Mouse (Mus musculus) c-Kit-positive CD71-negative TER-119-negative erythroid progenitor cells, embryonic 14.5 days (primary cell): Measurements from ENCODE around the gene Tnik.
A peak's percentile ranks its signal among the peaks of the same experiment; 100 is the strongest.

Experiments used
- DNase-seq: peaks from one replicate; pipeline ENCODE4 v3.0.0-alpha.2; 2013; ENCODE audit warnings: low read depth

The Tnik gene

GRCm38 (mm10) chr3:28405391-28405790, 142.4 kb downstream of the Tnik start:
- no peak for DNase-seq

DNA sequence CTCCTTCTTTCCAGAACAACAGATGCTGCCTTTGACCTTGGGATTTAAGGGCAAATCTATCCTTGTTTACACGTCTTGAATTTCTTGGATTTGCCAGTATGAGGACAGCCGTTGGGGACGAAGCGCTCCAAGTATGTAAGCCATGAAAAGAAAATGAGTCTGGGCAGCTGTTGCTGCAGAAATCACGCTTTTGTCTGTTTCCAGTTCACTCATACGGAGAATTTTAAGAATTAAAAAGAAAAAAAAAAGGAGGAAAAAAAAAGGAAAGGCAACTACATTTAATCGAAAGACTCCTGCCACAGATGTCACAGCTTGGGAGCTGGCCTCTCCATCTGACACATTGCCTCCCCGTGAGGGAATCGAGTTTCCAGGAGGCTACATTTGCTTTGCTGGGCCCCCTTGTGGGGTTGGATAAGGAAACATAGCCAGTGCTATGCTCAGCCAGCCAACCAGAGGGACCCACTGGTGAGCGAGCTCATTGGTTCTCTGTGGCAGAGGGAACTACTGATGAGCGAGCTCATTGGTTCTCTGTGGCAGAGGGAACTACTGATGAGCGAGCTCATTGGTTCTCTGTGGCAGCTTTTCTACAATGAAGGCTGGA, 145.9 kb downstream of the Tnik start:
- no peak for DNase-seq

DNA sequence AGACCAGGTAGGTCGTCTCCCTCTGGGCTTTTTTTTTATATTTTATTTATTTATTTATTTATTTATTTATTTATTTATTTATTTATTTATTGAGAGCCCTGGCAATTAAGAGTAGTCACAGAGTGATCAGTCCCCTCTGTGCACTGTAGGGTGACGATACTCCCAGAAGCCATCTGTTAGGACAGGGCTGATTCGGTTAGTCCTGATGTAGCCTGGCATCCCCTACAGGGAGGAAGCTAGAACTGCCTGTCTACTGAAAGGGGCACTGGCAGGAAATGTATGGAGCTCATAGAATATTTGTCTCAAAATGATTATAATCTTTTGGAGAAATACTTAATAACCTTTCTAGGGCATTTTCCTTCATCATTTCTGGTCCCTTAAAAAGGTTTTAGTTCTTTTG, 147.3 kb downstream of the Tnik start:
- no peak for DNase-seq

- DNase-seq, result no peak
Measured at GRCm38 (mm10) chr3:28415986-28416385, 153.0 kb downstream of the Tnik start.

DNA sequence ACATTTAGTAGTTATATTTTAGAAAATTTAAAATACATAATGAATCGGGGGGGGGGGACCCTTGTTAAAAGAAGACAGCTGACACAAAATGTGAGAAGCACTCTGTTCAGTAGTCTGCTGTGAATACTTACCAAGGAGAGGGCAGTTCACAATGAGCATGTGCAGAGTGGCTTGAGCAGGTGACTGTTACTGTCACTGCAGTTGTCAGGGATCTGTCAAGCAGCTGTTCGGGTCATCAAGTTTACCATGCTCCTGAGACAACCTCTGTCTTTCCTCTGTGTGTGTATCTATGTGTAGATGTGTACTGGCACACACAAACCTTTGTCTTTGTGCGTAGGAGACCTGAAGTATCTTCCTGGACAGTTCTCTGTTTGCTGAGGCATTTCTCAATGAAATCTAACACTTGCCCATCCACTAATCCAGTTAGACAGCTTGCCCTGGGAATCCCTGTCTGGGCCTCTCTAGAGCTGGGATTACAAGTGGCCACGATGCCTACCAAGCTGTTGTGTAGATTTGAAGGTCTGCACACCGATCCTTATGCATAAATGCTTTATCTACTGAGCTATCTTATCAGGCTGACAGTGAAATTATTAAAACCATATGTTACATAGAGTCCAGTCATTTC, 154.2 kb downstream of the Tnik start:
- no peak for DNase-seq

DNA sequence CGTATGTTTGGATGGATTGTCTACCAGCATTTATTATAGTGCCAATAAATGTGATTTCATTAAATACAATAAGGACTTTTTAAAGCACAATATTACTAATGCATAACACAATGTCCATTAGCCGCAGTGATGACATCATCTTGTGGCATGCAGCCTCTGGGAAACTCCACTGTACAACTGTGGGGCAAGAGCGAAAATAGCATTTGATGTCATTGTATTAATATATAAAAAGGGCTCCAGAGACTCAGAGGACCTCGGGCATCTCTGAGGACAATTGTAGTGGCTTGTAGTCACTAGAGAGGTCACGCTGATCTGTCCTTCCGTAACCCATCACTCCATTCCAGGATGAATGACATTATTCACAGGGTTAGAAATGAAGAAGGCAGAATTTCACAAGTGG, 157.2 kb downstream of the Tnik start:
- DNase-seq, result no peak

GRCm38 (mm10) chr3:28420698-28421097, 157.7 kb downstream of the Tnik start:
- no peak for DNase-seq

DNA sequence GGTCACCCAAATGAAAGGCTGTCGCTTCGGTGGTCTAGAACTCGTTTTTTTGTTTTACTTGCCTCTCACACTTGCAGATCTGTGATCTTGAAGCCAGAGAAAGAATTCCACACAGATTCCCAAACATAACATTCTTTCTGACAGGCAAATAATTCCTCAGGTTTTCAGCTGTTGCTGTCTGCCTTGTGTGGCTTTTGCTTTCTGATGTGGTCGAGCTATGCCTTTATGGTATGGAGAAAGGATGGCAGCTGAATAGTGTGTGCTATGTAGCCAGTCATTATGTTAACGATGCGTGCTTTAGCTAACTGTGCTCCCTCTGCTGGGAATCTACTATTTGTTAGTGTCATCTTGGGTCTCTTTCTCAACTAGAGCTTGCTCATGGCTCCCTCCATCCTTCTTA, 158.8 kb downstream of the Tnik start:
- DNase-seq, result no peak

DNA sequence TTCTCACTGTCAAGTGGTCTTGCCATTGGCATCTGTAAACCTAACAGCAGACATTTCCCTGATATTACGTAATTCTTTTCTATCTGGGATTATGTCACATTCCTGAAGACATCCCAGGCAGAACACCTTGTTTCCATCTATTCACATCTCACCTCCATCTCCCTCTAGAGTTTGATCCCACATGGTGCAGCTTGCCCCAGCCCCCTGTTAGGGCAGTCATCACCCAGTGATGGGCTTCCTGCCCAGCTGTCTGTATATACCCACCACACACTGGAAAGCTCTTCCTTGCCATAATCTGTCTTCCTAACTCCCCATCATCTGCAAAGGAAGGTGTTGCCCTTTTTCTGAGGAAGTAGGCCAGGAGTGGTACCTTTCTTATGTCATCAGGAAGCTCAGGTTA, 159.2 kb downstream of the Tnik start:
- DNase-seq, result no peak

GRCm38 (mm10) chr3:28425911-28426310, 162.9 kb downstream of the Tnik start:
- no peak for DNase-seq

- no peak for DNase-seq
Measured at GRCm38 (mm10) chr3:28431459-28431858, 168.4 kb downstream of the Tnik start.

DNA sequence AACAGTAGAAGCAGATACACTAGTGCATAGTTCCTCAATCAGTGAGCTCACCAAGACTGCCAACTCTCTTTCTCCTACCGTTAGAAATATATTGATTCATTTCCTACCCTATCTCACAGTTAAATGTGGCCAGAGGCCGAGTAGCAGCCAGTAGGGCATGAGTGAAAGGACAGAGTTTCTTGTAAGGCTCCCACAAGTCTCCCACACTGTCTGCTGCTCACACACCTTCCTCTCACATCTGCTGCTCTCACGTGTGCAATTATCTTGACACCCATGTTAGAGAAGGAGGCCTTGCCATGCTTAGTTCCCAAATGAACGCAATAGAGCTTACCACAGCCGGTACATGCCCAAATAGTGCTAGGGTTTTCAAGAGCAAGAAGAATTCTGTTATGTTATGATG, 169.3 kb downstream of the Tnik start:
- no peak for DNase-seq

- DNase-seq, result no peak
Measured at GRCm38 (mm10) chr3:28435478-28435877, 172.5 kb downstream of the Tnik start.

- no peak for DNase-seq
Measured at GRCm38 (mm10) chr3:28437429-28437828, 174.4 kb downstream of the Tnik start.

DNA sequence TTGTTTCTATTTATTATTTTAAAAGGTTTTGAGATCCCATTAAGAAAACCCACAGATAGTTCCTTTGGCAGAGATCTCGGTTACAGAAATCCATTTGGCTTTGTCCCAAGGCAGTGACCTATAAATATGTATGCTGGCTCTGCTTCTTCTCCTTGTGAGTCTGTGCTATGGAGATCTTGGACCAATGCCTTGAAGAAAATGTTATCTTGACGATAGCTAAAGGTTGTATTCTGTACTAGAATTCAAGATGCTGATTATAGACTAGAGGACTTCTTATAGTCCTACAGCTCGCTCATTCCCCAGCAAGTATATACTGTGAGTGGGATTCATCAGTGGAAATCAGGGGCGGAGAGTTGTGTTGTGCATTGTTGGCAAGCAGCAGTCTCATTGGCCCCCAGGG, 178.5 kb downstream of the Tnik start:
- no peak for DNase-seq

DNA sequence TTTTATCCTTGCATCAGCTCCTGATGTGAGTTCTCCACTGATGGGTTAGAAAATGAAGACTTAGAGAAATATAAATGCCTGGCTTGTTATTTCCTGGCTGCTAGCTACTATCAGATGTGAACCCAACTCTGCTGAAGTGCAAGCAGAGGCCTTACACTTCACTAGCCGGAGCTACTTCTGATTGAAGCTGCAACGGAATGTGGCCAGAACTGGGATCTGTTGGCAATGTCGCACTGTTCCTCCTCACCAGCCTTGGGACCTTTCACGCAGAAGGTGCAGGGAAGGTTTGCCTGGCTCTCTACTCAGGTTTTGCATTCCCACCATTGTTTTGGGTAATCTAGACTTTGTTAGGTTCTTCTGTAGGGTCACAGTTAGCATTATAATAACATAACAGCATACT, 179.1 kb downstream of the Tnik start:
- DNase-seq, result no peak

GRCm38 (mm10) chr3:28447950-28448349, 184.9 kb downstream of the Tnik start:
- no peak for DNase-seq

GRCm38 (mm10) chr3:28453458-28453857, 190.4 kb downstream of the Tnik start:
- DNase-seq, result no peak

- no peak for DNase-seq
Measured at GRCm38 (mm10) chr3:28456842-28457241, 193.8 kb downstream of the Tnik start.

DNA sequence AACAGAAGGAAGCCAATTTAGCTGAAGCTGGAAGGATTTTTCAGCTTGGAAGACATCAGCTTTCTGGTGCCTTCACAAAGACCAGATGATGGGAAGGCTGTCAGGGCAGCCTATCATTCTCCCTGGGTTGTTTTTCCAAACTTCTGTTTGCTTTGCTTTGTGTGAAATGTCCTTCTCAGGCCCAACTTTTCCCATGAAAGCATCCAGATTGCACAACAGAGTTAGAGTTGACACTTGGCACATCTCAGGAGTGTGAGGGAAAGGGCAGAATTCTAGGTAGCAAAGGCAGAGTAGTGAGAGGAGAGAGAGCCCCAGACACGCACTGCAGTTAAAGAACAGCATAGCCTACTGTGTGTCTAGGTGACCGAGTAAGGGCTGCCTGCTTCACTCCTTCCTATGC, 194.5 kb downstream of the Tnik start:
- DNase-seq, result no peak

- DNase-seq, result no peak
Measured at GRCm38 (mm10) chr3:28466688-28467087, 203.7 kb downstream of the Tnik start.

DNA sequence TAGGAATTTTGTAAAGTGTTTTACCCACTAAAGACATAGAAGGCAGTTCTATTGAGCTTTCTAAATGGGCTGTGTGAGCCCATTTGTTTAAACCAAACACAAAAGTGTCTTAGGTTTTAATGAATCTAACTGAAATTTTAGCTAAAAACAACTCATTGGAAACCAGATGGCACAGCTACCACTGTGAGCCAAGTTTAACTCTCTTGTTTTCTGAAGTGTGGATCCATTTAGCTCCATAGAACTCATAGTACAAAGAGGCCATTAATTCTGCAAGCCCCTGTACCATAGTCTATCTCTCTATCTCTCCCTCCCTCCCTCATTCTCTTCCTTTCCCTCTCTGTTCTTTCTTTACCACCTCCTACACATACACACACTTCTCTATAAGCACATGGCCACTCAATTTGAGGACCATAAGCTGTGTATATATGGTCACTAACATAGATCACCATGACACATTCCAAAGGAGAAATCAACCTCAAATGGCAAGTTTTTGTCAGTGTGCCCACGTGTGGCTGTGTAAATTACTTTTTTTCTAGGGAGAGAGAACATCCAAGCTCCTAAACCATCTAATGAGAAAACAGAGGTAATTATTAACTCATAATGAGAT, 204.2 kb downstream of the Tnik start:
- DNase-seq, result no peak

DNA sequence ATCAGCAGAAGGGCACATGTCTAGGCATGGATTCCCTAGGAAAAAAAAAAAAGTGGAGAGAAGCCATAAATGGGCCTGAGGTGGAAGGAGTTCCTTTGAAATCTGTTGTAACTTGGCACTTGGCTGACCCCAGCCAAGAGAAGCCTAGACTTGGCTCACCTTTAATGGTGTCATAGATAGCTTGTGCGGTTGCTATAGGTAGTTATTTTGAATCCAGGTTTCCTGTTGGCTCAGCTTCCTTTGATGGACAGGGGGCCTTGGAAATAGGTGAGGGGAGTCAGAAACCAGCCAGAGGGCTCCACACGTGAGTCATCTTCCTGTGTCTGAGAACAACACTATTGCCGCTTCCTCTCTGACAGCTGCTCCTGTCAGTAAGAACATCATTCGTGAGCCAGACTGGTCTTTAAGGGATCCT, 204.9 kb downstream of the Tnik start:
- DNase-seq, result peak; percentile 4

- no peak for DNase-seq
Measured at GRCm38 (mm10) chr3:28473439-28473838, 210.4 kb downstream of the Tnik start.
